Mouse (Mus musculus) left cerebral cortex, postnatal 14 days (tissue): Measurements from ENCODE around the gene Birc6. TPM values are rescaled to one million over a fixed set of nuclear protein-coding genes. Genes with fewer than 3 reads are reported as not detected.

Source experiments
- DNase-seq, 2 experiments: peaks; one replicate each; pipeline ENCODE4 v3.0.0; 2021 to 2022; ENCODE audit warnings: low spot score in 2 of 2, mixed read lengths in 1 of 2
- intact Hi-C: fragments of 180-260 bp; cut with DNase I; formaldehyde crosslinking; loops from one replicate; pipeline ENCODE4 v1.15.1; 2025
- total RNA-seq, 2 experiments: library from RNA; stranded (reverse); gene quantifications; 2 replicates each; pipeline ENCODE4 v1.2.3; 2021

The Birc6 gene
- total RNA-seq, 2 experiments from 2014 or later: 152 TPM

DNA sequence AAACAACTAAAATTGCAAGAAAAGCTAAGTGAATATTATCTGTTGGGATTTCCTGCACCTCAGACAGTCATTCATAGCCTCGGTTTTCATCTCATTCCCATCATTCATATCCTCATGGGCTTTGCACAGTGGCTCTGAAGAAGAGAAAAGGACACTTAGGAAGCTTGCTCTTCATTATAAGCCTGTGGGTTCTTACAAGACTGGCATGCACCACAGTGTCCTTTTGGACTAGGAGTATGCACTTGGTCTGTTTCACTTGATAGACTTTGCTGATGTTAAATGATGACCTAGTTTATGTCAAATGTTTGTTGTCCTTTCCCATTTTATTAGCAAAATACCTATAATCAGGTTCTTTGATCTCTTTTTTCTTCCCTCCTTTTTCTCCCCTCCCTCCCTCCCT is 9.4 kb downstream of the Birc6 start:
- DNase-seq: no peak
- intact Hi-C loops: no loop called here

DNA sequence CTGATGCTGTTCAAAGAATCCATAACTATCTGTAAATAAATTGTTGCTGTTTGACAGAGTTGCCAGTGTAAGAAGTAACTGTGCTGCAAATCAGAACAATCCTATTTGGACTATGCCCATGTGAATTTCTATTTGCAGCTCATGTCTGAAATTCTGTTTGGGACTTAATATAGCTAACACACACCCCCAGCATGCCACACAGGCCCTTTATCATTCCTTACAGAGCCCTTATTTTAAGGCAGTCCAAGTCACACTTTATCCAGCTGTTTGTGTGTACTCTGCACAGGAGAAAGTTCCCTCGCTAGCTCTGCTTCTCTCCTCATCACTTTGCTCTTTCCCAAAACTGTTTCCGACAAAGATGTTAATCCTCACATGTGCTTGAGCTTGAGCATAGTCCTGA is 15.5 kb downstream of the Birc6 start:
- DNase-seq: no peak
- intact Hi-C loops: no loop called here

DNA sequence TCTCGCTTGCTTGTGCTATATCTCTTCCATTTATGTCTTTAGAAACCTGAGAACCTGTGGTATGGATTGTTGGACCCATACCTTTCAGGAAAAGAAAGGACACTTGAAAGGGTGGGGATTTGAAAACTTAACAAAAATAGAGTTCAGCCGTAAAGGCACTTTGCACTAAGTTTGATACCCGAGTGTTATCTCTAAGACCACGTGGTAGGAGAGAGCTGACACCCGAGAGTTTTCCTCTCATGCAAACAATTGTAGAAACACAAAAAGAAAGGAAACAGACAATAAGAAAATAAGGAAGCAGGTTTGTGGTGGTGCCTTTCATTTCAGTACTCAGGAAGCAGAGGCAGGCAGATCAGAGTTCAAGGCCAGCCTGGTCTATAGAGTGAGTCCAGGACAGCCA is 26.0 kb downstream of the Birc6 start:
- intact Hi-C loops: no loop called here
- no peak for DNase-seq

DNA sequence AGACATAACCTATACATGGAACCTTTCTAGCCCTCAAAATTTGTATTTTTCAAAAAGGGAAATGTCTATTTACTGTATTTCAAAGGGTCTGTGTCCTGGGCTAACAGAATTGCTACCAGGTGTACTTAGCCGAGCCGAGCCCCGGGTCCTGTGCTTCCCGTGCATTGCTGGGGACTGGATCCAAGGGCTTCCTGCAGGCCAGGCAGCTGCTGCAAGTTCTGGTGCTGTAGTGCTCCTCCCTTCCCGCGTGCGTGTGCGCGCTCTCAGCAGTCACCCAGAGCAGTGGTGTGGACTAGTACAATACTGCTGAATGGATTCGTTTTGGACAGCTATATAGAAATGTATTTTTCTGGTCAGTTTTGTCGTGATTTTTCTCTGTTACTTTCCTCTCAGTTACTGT is 31.8 kb downstream of the Birc6 start:
- no peak for DNase-seq
- intact Hi-C loops: no loop called here

DNA sequence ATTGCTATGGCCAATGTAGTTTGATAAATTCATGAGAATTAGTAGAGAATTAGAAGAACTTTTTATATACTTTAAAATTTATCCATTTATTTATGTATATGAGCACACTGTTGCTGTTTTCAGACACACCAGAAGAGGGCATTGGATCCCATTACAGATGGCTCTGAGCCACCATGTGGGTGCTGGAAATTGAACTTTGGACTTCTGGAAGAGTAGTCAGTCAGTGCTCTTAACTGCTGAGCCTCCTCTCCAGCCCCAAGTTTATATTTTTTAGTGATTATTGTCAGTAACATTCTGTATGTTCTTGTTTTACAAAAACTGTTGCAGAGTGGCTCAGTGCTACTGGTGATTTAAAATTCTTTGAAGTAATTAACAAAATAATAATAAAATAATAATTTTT is 36.1 kb downstream of the Birc6 start:
- intact Hi-C loops: no loop called here
- DNase-seq: no peak

DNA sequence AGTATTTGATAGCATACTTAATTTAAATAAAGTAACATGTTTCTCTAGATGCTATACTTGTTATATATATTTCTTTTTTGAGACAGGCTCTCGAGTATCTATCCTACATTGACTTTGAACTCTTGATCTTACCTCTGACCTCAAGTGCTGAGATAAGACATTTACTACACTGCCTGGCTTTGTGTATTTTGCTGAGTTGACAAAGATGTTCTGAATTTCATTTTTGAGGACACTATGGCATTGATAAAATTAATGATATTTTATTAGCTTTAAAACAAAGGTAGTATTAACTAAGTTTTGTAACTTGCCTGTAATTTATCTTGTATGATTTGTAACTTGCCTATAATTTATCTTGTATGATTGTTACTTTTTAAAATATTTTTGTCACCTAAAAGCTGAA is 41.1 kb downstream of the Birc6 start:
- intact Hi-C loops: no loop called here
- DNase-seq: no peak

DNA sequence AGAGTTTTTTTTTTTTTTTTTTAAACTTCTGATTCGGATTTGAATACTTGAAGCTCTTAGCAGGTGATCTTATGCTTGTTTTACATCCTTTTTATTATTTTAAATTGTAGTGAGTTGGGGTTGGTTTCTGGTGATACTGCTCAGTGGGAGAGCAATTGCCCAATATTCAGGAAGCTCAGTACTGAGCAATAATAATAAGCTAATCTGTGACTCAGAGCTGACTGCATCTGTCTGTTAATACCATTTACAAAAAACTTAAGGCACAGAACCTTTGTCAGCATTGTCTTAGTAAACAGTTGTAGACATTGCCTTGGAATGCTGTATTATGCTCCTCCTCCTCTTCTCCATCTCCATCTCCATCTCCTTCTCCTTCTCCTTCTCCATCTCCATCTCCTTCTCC is 42.5 kb downstream of the Birc6 start:
- intact Hi-C loops: no loop called here
- DNase-seq: no peak

DNA sequence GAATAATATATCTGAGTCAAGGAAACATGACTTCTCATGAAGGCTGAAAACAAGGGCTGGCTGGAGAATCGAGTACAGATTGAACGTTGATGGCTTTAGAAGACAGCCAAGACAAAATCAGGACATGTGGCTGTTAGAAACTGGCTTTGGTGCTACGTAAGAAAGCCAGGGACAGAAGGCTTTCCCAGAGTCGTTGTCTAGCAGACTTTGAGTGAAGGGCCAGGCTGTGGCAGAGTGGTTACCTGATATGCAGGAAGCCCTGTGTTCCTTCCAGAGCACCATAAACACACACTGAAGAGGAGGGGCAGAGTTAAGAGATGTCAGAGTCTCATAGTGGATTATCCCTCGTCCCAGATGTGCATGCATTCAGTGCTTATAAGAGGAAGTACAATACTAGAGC is 49.1 kb downstream of the Birc6 start:
- DNase-seq: no peak
- intact Hi-C loops: no loop called here

DNA sequence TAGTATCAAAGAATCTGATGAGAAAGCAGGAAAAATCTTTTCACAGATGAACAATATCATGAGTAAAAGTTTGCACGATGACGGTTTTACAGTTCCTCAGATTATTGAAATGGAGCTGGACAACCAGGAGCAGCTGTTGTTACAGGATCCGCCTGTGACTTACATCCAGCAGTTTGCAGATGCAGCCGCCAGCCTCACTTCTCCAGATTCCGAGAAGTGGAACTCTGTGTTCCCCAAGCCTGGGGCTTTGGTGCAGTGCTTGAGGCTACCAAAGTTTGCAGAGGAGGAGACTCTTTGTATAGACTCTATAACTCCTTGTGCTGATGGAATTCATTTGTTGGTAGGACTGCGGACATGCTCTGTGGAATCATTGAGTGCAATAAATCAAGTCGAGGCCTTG is 51.5 kb downstream of the Birc6 start:
- no peak for DNase-seq
- intact Hi-C loops: no loop called here

DNA sequence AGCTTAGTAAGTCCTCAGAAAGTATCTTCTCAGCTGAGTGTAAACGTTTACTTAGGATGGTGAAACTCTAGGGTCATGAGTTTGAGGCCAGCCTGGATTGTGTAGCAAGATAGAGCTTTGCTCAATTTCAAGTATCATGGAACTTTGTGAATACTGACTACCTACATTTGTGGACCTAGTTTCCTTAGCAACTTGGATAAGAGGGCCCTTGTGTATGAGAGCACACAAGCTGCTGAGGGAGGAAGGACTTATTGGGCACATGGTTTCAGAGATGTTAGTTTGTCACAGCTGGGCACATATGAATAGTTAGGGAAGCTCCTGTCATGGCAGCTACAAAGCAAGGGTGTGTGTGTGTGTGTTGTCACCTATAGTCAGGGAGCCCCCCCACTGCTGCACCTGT is 52.6 kb downstream of the Birc6 start:
- no peak for DNase-seq
- intact Hi-C loops: no loop called here

DNA sequence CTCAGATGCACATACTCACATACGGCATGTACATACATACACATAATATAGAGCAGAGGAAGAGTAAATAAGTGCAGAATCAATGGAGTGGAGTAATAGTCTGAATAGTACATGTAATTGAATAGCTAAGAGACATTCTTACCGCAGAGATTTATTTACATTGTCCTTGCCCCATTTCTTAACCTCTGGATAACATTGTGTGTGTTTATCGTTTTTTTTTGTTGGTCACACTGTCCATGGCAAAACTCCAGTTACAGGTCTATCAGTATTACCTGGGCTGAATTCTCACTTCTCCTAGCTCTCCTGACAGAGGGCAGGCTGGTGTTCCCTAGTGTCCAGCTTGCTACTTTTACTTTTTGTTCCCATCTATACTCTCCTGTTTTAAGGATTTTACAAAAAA is 58.7 kb downstream of the Birc6 start:
- intact Hi-C loops: no loop called here
- no peak for DNase-seq

DNA sequence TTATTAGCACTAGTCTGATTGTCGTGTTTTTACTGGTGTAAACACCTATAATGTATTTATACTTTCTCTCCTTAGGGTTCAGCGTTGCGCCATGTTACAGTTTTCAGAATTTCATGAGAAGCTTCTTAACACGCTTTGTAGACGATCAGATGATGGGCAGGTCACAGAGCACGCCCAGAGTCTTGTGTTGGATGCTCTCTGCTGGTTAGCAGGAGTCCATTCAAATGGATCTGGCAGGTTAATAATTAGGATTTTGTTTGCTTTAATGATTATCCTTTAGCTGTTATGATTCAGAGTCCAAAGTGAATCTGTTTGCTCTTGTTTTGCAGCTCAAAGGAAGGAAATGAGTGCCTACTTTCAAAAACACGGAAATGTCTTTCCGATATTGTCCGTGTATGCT is 70.8 kb downstream of the Birc6 start:
- intact Hi-C loops: no loop called here

DNA sequence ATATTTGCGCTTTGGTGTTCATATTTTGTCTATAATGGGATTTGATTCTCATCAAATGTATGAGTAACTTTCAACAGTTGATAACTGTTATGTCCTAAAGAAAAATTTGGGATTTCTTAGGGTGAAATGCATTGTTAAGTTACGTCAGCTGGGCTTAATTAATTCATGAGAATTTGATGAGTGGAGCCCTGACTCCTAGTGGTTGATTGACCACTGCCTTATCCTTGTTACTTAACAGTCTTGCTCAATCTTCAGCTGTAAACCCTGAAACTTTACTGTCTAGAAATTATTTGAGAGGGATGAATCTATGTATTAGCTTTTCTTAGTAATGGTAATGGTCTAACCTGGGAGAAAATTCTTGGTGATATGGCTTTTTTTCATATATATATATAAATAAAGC is 71.3 kb downstream of the Birc6 start:
- intact Hi-C loops: no loop called here
- no peak for DNase-seq

More for the DNA sequence above, 70.8 kb downstream of the Birc6 start:
- DNase-seq: no peak

DNA sequence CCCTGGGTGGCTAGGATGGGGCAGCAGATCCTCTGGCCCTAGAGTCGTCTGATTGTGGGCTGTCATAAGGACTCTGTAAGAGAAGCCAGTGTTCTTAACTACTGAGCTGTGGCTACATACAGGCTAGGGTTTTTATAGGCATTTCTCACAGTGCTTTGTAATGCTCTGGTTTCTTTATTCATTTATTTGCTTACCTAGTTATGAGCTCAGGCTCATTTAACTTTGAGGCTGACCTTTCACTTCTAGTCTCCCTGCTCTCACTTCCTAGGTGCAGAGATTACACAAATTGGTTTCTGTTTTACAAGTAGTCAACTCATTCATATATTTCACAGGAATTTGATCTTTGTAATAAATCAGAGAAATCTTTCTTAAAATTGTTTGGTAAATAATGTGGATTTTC is 73.1 kb downstream of the Birc6 start:
- no peak for DNase-seq
- intact Hi-C loops: loop anchor here (10.0 kb wide), 1 partner anchor 106 kb away; no protein-coding TSS in a partner anchor

DNA sequence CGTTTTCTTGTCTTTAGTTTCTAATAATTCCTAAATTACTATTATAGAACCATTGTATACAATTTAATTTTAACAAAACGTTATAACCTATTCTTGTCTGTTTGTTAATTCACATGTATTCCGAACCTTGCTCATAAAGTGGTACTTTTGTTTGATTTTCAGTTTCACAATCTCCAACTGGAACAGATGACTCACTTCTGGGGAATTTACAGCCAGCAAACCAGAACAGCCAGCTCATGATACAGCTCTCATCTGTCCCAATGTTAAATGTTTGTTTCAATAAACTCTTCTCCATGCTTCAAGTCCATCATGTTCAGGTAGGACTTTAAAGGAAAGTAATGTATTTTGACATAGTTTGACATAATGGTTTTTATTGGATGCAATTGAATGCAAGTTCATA is 102.7 kb downstream of the Birc6 start:
- intact Hi-C loops: no loop called here
- no peak for DNase-seq

DNA sequence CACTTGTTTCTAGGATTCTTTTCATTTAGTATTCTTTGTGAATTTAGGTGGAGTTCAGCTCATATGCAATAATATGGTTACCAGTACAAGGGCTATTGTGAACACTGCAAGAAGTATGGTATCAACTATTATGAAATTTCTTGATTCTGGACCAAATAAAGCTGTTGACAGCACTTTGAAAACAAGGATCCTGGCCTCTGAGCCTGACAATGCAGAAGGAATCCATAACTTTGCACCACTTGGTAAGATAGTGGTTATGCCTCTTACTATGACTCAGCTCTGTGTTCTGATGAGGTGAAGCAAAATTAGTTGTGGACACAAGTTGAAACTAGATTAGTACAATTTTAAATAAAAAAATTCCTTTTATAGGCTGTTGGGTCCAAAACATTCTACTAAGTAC is 114.3 kb downstream of the Birc6 start:
- no peak for DNase-seq
- intact Hi-C loops: loop anchor here (5.0 kb wide), 1 partner anchor 35 kb away; no protein-coding TSS in a partner anchor

DNA sequence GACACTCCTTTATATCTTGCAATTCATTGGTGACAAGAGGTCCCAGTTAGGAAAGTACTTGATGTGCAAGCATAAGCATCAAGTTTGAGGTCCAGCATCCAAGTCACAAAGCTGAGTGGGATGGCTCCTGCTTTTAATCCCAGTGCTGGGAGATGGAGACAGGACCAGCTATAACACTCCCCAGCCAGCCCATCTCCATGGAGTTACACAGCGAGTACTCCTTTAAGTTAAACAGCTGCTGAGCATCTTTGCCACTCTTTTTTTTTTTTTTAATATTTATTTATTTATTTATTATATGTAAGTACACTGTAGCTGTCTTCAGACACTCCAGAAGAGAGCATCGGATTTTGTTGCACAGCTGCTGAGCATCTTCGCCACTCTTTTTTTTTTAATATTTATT is 130.3 kb downstream of the Birc6 start:
- DNase-seq: no peak
- intact Hi-C loops: loop anchor here (5.0 kb wide), 1 partner anchor 46 kb away; no protein-coding TSS in a partner anchor

DNA sequence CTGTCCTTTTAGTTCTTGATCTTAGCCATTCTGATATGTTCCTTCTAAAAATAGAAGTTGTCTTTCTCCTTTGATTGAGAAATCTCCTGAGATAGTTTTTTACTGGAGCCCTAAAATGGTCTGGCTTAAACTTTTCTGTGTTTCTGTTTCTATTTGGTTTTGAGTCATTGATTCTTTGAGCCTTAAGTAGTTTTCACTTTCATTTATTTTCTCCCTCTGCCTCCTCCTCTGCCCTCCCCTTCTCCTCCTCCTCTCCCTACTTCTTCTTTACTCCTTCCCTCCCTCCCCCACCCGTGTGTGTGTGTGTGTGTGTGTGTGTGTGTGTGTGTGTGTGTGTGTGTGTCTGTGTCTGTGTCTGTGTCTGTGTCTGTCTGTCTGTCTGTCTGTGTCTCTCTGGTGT is 139.9 kb downstream of the Birc6 start:
- intact Hi-C loops: no loop called here

DNA sequence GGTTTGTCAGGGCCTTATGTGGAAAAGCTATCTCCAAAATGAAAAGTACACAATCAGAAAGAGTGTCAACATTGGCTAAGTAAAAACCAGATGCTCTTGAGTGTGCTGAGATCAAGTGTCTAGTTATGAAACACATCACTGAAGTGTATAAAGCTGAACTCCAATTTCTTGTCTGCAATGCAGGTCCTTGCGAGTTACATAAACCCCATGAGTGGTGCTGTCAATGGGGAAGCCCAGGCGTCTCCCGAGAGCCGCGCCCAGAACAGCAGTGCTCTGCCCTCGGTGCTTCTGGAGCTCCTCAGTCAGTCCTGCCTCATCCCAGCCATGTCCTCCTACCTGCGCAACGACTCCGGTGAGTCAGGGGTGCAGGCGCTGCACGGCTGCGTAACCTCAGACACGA is 141.9 kb downstream of the Birc6 start:
- intact Hi-C loops: no loop called here
- no peak for DNase-seq

More for the DNA sequence above, 139.9 kb downstream of the Birc6 start:
- no peak for DNase-seq

DNA sequence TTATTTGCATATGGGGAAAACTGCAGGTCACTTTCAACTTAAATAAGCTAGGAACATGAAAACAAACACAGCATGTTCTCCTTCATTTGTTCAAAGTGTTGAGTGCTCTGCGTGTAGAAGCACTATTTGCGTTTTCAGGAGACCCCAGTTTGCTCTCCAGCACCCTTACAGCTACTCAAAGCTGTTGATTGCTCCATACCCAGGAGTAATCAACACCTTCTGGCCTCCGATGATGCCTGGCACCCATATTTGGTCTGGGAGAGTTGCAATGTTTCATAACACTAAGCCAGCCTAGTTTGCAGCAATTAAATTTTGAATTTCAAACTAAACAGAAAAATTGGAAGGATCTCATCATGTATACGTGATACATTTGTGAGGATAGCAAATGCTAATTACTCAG is 144.4 kb downstream of the Birc6 start:
- intact Hi-C loops: no loop called here
- no peak for DNase-seq

DNA sequence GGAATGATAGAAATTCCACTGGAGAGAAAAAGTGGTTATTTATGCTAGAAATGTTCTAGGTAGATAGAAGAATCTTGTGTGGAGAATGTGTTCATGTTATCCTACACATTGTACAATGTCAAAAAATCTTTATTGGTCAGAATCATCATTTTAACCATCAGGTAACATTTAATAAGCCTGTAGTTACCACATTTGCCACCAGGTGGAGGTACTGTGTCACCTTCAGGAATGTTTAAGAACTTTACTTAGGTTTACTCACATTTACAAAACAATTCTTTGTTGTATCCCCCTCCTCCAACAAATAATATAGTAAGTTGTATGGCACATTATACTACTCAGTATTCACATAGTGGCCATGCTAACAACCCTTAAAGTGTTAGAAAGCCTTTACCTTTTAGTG is 145.2 kb downstream of the Birc6 start:
- DNase-seq: peak; percentile 43 to 66

DNA sequence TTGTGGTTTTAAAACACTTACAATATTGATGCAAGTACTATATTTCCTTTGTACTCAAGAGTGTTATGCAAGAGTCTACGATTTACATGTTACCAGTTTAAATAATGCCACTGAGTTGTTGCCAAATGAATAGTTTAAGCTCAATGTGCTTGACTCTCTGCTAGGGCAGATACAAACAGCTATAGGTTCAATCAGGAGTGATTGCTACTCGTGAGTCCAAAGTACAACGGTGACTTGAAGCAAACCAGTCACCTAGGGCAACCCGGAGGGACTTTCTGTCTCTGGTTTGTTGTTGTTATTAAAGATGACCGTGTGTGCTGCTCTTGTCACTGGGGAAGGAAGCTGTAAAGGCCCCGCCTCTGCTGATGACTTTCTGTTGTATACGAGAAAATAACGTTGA is 150.0 kb downstream of the Birc6 start:
- no peak for DNase-seq
- intact Hi-C loops: loop anchor here (5.0 kb wide), 1 partner anchor 409 kb away; no protein-coding TSS in a partner anchor

More for the DNA sequence above, 145.2 kb downstream of the Birc6 start:
- intact Hi-C loops: no loop called here
